Mouse (Mus musculus): ENCODE measurements around the gene Gnas.

DNA sequence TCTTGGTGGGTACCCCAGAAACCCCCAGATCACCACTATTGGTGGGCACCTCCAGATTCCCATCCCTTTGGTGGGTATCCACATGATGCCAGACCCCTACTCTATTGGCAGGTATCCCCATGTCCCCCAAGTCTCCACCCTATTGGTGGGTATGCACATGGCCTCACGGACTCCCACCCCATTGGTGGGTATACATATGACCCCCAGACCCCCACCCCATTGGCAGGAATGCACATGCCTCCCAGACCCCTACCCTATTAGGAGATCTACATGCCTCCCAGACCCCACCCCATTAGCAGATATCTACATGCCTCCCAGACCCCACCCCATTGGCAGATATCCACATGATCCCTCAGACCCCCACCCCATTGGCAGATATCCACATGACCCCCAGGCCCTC lies 55.6 kb downstream of the Gnas start:
- TF ChIP-seq CTCF (IDR thresholded peaks at IDR 0.05; ENCODE audit: low read depth) = no peak
- no peak for TF ChIP-seq EP300 (IDR thresholded peaks at IDR 0.05; ENCODE audit: low read depth)
